Mouse (Mus musculus) heart, postnatal 25 days (tissue): Measurements from ENCODE around the gene Catsperz. TPM values are rescaled to one million over a fixed set of nuclear protein-coding genes. Genes with fewer than 3 reads are reported as not detected.

Experiments used
- DNase-seq: peaks from one replicate; pipeline ENCODE4 v3.0.0; 2022; ENCODE audit warnings: low spot score
- intact Hi-C: fragments of 180-260 bp; cut with DNase I; formaldehyde crosslinking; loops from one replicate; pipeline ENCODE4 v1.15.1; 2025
- total RNA-seq, 2 experiments: library from RNA; stranded (reverse); gene quantifications; 2 replicates each; pipeline ENCODE4 v1.2.3; 2021

The Catsperz gene
- total RNA-seq, 2 experiments from 2014 or later, result not detected

GRCm38 (mm10) chr19:6928080-6928479 is 2.9 kb upstream of the Catsperz start:
- intact Hi-C loops, result no loop called here
- DNase-seq, result no peak

- DNase-seq, result no peak
- intact Hi-C loops, result no loop called here
Observed at GRCm38 (mm10) chr19:6926559-6927255, 1.5 kb upstream of the Catsperz start.

- DNase-seq, result no peak
- intact Hi-C loops, result loop anchor here (2.0 kb wide), 1 partner anchor 95 kb away; no protein-coding TSS in a partner anchor
Observed at GRCm38 (mm10) chr19:6925611-6926329, 590 bp upstream of the Catsperz start.

- DNase-seq, result peak; percentile 64
- intact Hi-C loops, result loop anchor here (2.0 kb wide), 1 partner anchor 96 kb away; no protein-coding TSS in a partner anchor
Observed at GRCm38 (mm10) chr19:6924461-6925306, 496 bp downstream of the Catsperz start.

- DNase-seq, result no peak
- intact Hi-C loops, result loop anchor here (2.0 kb wide), 1 partner anchor 46 kb away; no protein-coding TSS in a partner anchor
Observed at GRCm38 (mm10) chr19:6922901-6923735, 2.1 kb downstream of the Catsperz start.

GRCm38 (mm10) chr19:6921647-6922567 is 3.3 kb downstream of the Catsperz start, which contains the start of gene Esrra:
Gene Esrra, minus strand, starts transcription at chr19:6921813.
- intact Hi-C loops, result loop anchor here (2.0 kb wide), 1 partner anchor 47 kb away; no protein-coding TSS in a partner anchor
- DNase-seq, result peak; percentile 100

- intact Hi-C loops, result no loop called here
Observed at GRCm38 (mm10) chr19:6920741-6921636, 4.2 kb downstream of the Catsperz start.

GRCm38 (mm10) chr19:6919876-6920740 is 5.1 kb downstream of the Catsperz start:
- intact Hi-C loops, result no loop called here

More at GRCm38 (mm10) chr19:6920741-6921636, 4.2 kb downstream of the Catsperz start:
- no peak for DNase-seq

GRCm38 (mm10) chr19:6919431-6919830 is 5.7 kb downstream of the Catsperz start:
- intact Hi-C loops, result no loop called here

More at GRCm38 (mm10) chr19:6919876-6920740, 5.1 kb downstream of the Catsperz start:
- no peak for DNase-seq

GRCm38 (mm10) chr19:6918321-6918720 is 6.9 kb downstream of the Catsperz start:
- intact Hi-C loops, result no loop called here
- no peak for DNase-seq

More at GRCm38 (mm10) chr19:6919431-6919830, 5.7 kb downstream of the Catsperz start:
- no peak for DNase-seq

- DNase-seq, result no peak
- intact Hi-C loops, result no loop called here
Observed at GRCm38 (mm10) chr19:6916496-6916895, 8.7 kb downstream of the Catsperz start.

GRCm38 (mm10) chr19:6915276-6915675 is 9.9 kb downstream of the Catsperz start:
- no peak for DNase-seq
- intact Hi-C loops, result no loop called here

GRCm38 (mm10) chr19:6914540-6914939 is 10.6 kb downstream of the Catsperz start:
- no peak for DNase-seq
- intact Hi-C loops, result no loop called here

- intact Hi-C loops, result no loop called here
- peak; percentile 44 for DNase-seq
Observed at GRCm38 (mm10) chr19:6913991-6914390, 11.2 kb downstream of the Catsperz start.

GRCm38 (mm10) chr19:6913036-6913435 is 12.1 kb downstream of the Catsperz start:
- no peak for DNase-seq
- intact Hi-C loops, result no loop called here
